In the genomic region with DNA sequence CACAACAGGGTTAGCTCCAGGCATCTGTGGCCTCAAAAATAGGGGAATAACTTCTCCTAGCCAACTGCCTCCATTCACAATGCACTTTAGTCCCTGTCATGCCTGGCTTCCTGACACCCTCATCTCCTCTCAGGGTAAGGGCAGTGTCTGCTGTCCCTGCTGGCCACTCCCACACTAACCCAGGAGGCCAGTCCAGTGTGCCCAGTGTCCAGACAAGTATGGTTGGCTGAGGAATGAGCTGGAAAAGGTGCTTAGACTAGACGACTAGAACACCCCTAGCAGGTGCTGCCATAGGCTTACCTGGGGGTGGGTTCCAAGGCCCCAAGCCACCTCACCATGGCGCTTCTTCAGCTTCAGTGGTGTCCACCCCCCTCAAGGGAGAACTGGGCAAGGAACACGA, we compare ENCODE assay signal across 15 mouse cellular contexts.
DNase-seq lines count a peak whose midpoint lies in the region; ATAC-seq and TF ChIP-seq lines count a peak whose summit lies in the region.
"Had no signal": no experiment of that assay in that cellular context is flagged by ENCODE, and none has a peak within 500 bp of the region (broad histone marks: within the 10 kb centered on the region; RNA-seq: fewer than 3 reads in every experiment).

No protein-coding gene starts in this region.

- no peak overlapping the region for H3K4me3 ChIP-seq in liver, adult 2 months (ENCODE audit: insufficient read depth, low read depth, low read length)
- H3K4me3 ChIP-seq in liver, postnatal 0 days (ENCODE audit: low read depth, low read length) = no peak overlapping the region
- no peak overlapping the region for H3K4me3 ChIP-seq in myocyte
- H3K4me3 ChIP-seq: forebrain, embryonic 12.5 days; hindbrain, embryonic 12.5 days; limb, embryonic 13.5 days had no signal

- H3ac ChIP-seq in myocyte (ENCODE audit: control insufficient read depth, insufficient read length) = no peak overlapping the region

- WGBS in liver, adult 2 months = 85% methylated on average over 3 of the region's 3 CpGs
- 69% methylated on average over 3 of the region's 3 CpGs for WGBS in liver, postnatal 0 days (ENCODE audit: insufficient replicate concordance)

- intact Hi-C loops in left cerebral cortex, postnatal 36 days (cut with DNase I) = no loop called here

- H3K27ac ChIP-seq in liver, adult 2 months (replicated peaks; ENCODE audit: insufficient read depth, low read depth, low read length) = no peak overlapping the region
- H3K27ac ChIP-seq in liver, postnatal 0 days (ENCODE audit: low read depth) = no peak overlapping the region
- H3K27ac ChIP-seq: forebrain, embryonic 12.5 days; hindbrain, embryonic 12.5 days; limb, embryonic 13.5 days had no signal

- H3K9me3 ChIP-seq in liver, postnatal 0 days (ENCODE audit: low read length) = no peaks in the 10 kb centered on the region
- H3K9me3 ChIP-seq: forebrain, embryonic 12.5 days; G1E; hindbrain, embryonic 12.5 days; limb, embryonic 13.5 days had no signal

- peak; percentile 43 to 45 for DNase-seq in heart, adult 18-20 months
- no peak for DNase-seq in heart, postnatal 4 days
- peak; percentile 20 for DNase-seq in liver, adult 2 months (ENCODE audit: extremely low read depth, low read depth, low spot score)
- no peak for DNase-seq in liver, postnatal 0 days
- DNase-seq in kidney, adult 9 months = peak; percentile 48
- DNase-seq in frontal cortex, postnatal 25 days (ENCODE audit: low spot score in 2 of 2) = no peak
- no peak for DNase-seq in left cerebral cortex, postnatal 36 days (ENCODE audit: low spot score in 2 of 2)
- DNase-seq: adrenal gland, adult 2 months; lung, postnatal 4 days; midbrain, embryonic 14.5 days had no signal

- no peak for ATAC-seq in liver, postnatal 0 days

- TF ChIP-seq CTCF in liver, adult 2 months (IDR thresholded peaks at IDR 0.05; ENCODE audit: low read depth, low read length) = no peak
- no peak for TF ChIP-seq CTCF in liver, postnatal 0 days (IDR thresholded peaks at IDR 0.05; ENCODE audit: low read depth)

- H3K79me2 ChIP-seq in liver, adult 2 months (ENCODE audit: control insufficient read depth, insufficient read depth, low read length) = no peaks in the 10 kb centered on the region
- no peaks in the 10 kb centered on the region for H3K79me2 ChIP-seq in myocyte (ENCODE audit: control insufficient read depth, insufficient read depth)

- H3K27me3 ChIP-seq in liver, adult 2 months (ENCODE audit: control insufficient read depth, insufficient read depth, low read length) = no peaks in the 10 kb centered on the region
- H3K27me3 ChIP-seq in liver, postnatal 0 days (ENCODE audit: insufficient read depth, low read length) = no peaks in the 10 kb centered on the region
- H3K27me3 ChIP-seq in myocyte (ENCODE audit: control insufficient read depth, insufficient read depth, insufficient read length) = no peaks in the 10 kb centered on the region
- H3K27me3 ChIP-seq: forebrain, embryonic 12.5 days; hindbrain, embryonic 12.5 days; limb, embryonic 13.5 days had no signal

- H3K4me1 ChIP-seq in liver, adult 2 months (ENCODE audit: control insufficient read depth, insufficient read depth, low read length) = no peaks in the 10 kb centered on the region
- no peaks in the 10 kb centered on the region for H3K4me1 ChIP-seq in liver, postnatal 0 days (ENCODE audit: insufficient read depth)
- H3K4me1 ChIP-seq: forebrain, embryonic 12.5 days; hindbrain, embryonic 12.5 days; limb, embryonic 13.5 days had no signal

- TF ChIP-seq POLR2A in liver, adult 2 months (IDR thresholded peaks at IDR 0.05; ENCODE audit: extremely low read depth, insufficient read depth, low read length) = no peak
- peak; percentile 38 for TF ChIP-seq POLR2A in myocyte (IDR thresholded peaks at IDR 0.05; ENCODE audit: insufficient read length, low read depth)

- peaks cover 30% of the 10 kb centered on the region; the same call in 1 of the 2 replicates for H3K36me3 ChIP-seq in liver, adult 2 months (ENCODE audit: control insufficient read depth, insufficient read depth, low read length)
- H3K36me3 ChIP-seq in liver, postnatal 0 days (replicated peaks; ENCODE audit: insufficient read depth, low read length) = peaks cover 55% of the 10 kb centered on the region
- peaks cover 27% of the 10 kb centered on the region for H3K36me3 ChIP-seq in myocyte (ENCODE audit: control insufficient read depth, insufficient read depth)

- no peak overlapping the region for H3K9ac ChIP-seq in liver, adult 2 months (ENCODE audit: low read depth, low read length)
- no peak overlapping the region for H3K9ac ChIP-seq in liver, postnatal 0 days (replicated peaks)
- H3K9ac ChIP-seq: forebrain, embryonic 12.5 days; hindbrain, embryonic 12.5 days; limb, embryonic 13.5 days had no signal

- TF ChIP-seq EP300 in liver, postnatal 0 days (IDR thresholded peaks at IDR 0.05; ENCODE audit: low read depth) = no peak

- H3K4me2 ChIP-seq in liver, postnatal 0 days (ENCODE audit: low read depth, low read length) = no peak overlapping the region
- peak overlapping the region; percentile 37 for H3K4me2 ChIP-seq in myocyte (ENCODE audit: low read depth)
- H3K4me2 ChIP-seq: forebrain, embryonic 12.5 days; hindbrain, embryonic 12.5 days; limb, embryonic 13.5 days had no signal

TF ChIP-seq in myocyte, 11 proteins besides CTCF, POLR2A, EP300 and RAD21:
- TF ChIP-seq MYOG (IDR thresholded peaks at IDR 0.05; ENCODE audit: control insufficient read depth in 1 of 3, insufficient read depth in 1 of 3, insufficient read length in 2 of 3, low read depth in 2 of 3) = peak; percentile 26 to 58 (median 39)
- TF ChIP-seq TCF3 (IDR thresholded peaks at IDR 0.05; ENCODE audit: insufficient read length, low read depth) = no peak
- TF ChIP-seq POLR2AphosphoS2 (IDR thresholded peaks at IDR 0.05; ENCODE audit: insufficient read length, low read depth) = peak; percentile 70
- no peak for TF ChIP-seq USF1 (IDR thresholded peaks at IDR 0.05; ENCODE audit: low read depth)
- TF ChIP-seq MAX (IDR thresholded peaks at IDR 0.05; ENCODE audit: low read depth) = no peak
- peak in 1 of 3 experiments; percentile 59 for TF ChIP-seq MYOD1 (IDR thresholded peaks at IDR 0.05; ENCODE audit: control insufficient read depth in 1 of 3, insufficient read length in 2 of 3, low read depth in 2 of 3)
- 0 out of 2 replicates have a peak, but pooled peaks have one; percentile 3 for TF ChIP-seq CEBPB (IDR thresholded peaks at IDR 0.05; ENCODE audit: insufficient read depth, poor library complexity, severe bottlenecking)

Comparison
In these comparisons a context has a peak if more than half of its experiments do, and no peak if none do; other contexts are left out.
1. DNase-seq: peak in heart, adult 18-20 months (2 of 2), liver, adult 2 months (single experiment) and kidney, adult 9 months (single experiment); none in heart, postnatal 4 days (single experiment), liver, postnatal 0 days (single experiment), frontal cortex, postnatal 25 days (0 of 2) and left cerebral cortex, postnatal 36 days (0 of 2).